Mouse (Mus musculus): ENCODE measurements at regions not wholly inside any gene's neighbourhood (a gene's known extent, or its start where the extent isn't known, plus 50 kb on each side); places are given as distances from the start of the nearest gene placed in this dataset.

- H3K9ac ChIP-seq (replicated peaks), result no peak overlapping the region
- no peaks in the 10 kb centered on the region for H3K9me3 ChIP-seq
- no peak overlapping the region for H3K4me2 ChIP-seq (replicated peaks)
- H3K27me3 ChIP-seq, result no peaks in the 10 kb centered on the region
- ATAC-seq (ENCODE audit: low FRiP score, low read depth), result no peak
- peaks cover 16% of the 10 kb centered on the region for H3K4me1 ChIP-seq
- H3K4me3 ChIP-seq, result no peak overlapping the region
- no peaks in the 10 kb centered on the region for H3K36me3 ChIP-seq
- no peak overlapping the region for H3K27ac ChIP-seq (replicated peaks)
- 92% methylated on average over 7 of the region's 7 CpGs for WGBS
Observed at GRCm38 (mm10) chr16:30869136-30869909, 211.9 kb downstream of the Xxylt1 start.

- Histone ChIP-seq H3K27ac (replicated peaks) (no peak overlapping the region), H3K36me3 (no peaks in the 10 kb centered on the region), H3K4me2 (replicated peaks) (no peak overlapping the region), H3K9me3 (no peaks in the 10 kb centered on the region), H3K4me1 (peaks cover 18% of the 10 kb centered on the region), H3K27me3 (no peaks in the 10 kb centered on the region), H3K4me3 (no peak overlapping the region), H3K9ac (replicated peaks) (no peak overlapping the region)
- no peak for ATAC-seq (ENCODE audit: low FRiP score, low read depth)
- 85% methylated on average over 14 of the region's 14 CpGs for WGBS
Observed at GRCm38 (mm10) chr16:30870110-30870509, 211.1 kb downstream of the Xxylt1 start.

- WGBS, result 17% methylated on average over 2 of the region's 2 CpGs
- H3K9ac ChIP-seq (replicated peaks), result no peak overlapping the region
- no peak overlapping the region for H3K4me3 ChIP-seq
- H3K4me1 ChIP-seq, result peaks cover 18% of the 10 kb centered on the region
- H3K4me2 ChIP-seq (replicated peaks), result no peak overlapping the region
- no peaks in the 10 kb centered on the region for H3K9me3 ChIP-seq
- ATAC-seq (ENCODE audit: low FRiP score, low read depth), result no peak
- H3K27me3 ChIP-seq, result no peaks in the 10 kb centered on the region
- no peaks in the 10 kb centered on the region for H3K36me3 ChIP-seq
- no peak overlapping the region for H3K27ac ChIP-seq (replicated peaks)
Observed at GRCm38 (mm10) chr16:30870676-30871075, 210.6 kb downstream of the Xxylt1 start.

- Histone ChIP-seq H3K4me2 (replicated peaks) (no peak overlapping the region), H3K9ac (replicated peaks) (no peak overlapping the region), H3K27me3 (no peaks in the 10 kb centered on the region), H3K4me3 (no peak overlapping the region), H3K4me1 (peaks cover 18% of the 10 kb centered on the region), H3K27ac (replicated peaks) (no peak overlapping the region), H3K9me3 (no peaks in the 10 kb centered on the region), H3K36me3 (no peaks in the 10 kb centered on the region)
- no peak for ATAC-seq (ENCODE audit: low FRiP score, low read depth)
- 93% methylated on average over 5 of the region's 5 CpGs for WGBS
Observed at GRCm38 (mm10) chr16:30872147-30872546, 209.1 kb downstream of the Xxylt1 start.

GRCm38 (mm10) chr16:30873493-30874211, 207.6 kb downstream of the Xxylt1 start:
- ATAC-seq (ENCODE audit: low FRiP score, low read depth), result peak; percentile 65; the same call in 1 of the 2 replicates
- Histone ChIP-seq H3K4me1 (peaks cover 18% of the 10 kb centered on the region), H3K4me2 (replicated peaks) (peak overlapping the region; percentile 14), H3K27ac (replicated peaks) (peak overlapping the region; percentile 43), H3K27me3 (no peaks in the 10 kb centered on the region), H3K9ac (replicated peaks) (no peak overlapping the region), H3K36me3 (no peaks in the 10 kb centered on the region), H3K9me3 (no peaks in the 10 kb centered on the region), H3K4me3 (no peak overlapping the region)
- WGBS, result 43% methylated on average over 26 of the region's 26 CpGs

- Histone ChIP-seq H3K9ac (replicated peaks) (no peak overlapping the region), H3K4me2 (replicated peaks) (no peak overlapping the region), H3K27me3 (no peaks in the 10 kb centered on the region), H3K4me1 (peaks cover 18% of the 10 kb centered on the region), H3K36me3 (no peaks in the 10 kb centered on the region), H3K4me3 (no peak overlapping the region), H3K9me3 (no peaks in the 10 kb centered on the region), H3K27ac (replicated peaks) (no peak overlapping the region)
- no peak for ATAC-seq (ENCODE audit: low FRiP score, low read depth)
- WGBS, result 79% methylated on average over 7 of the region's 7 CpGs
Observed at GRCm38 (mm10) chr16:30875235-30875829, 205.9 kb downstream of the Xxylt1 start.

GRCm38 (mm10) chr16:30878821-30879220, 202.4 kb downstream of the Xxylt1 start:
- no peak overlapping the region for H3K4me2 ChIP-seq (replicated peaks)
- ATAC-seq (ENCODE audit: low FRiP score, low read depth), result no peak
- H3K27ac ChIP-seq (replicated peaks), result no peak overlapping the region
- H3K36me3 ChIP-seq, result no peaks in the 10 kb centered on the region
- no peaks in the 10 kb centered on the region for H3K27me3 ChIP-seq
- peaks cover 14% of the 10 kb centered on the region for H3K4me1 ChIP-seq
- no peak overlapping the region for H3K4me3 ChIP-seq
- no peaks in the 10 kb centered on the region for H3K9me3 ChIP-seq
- 83% methylated on average over 1 of the region's 1 CpGs for WGBS
- no peak overlapping the region for H3K9ac ChIP-seq (replicated peaks)

GRCm38 (mm10) chr16:30879878-30880277, 201.4 kb downstream of the Xxylt1 start:
- no peak overlapping the region for H3K4me3 ChIP-seq
- ATAC-seq (ENCODE audit: low FRiP score, low read depth), result no peak
- peaks cover 9% of the 10 kb centered on the region; the same call in 1 of the 2 replicates for H3K4me1 ChIP-seq
- no peak overlapping the region for H3K4me2 ChIP-seq (replicated peaks)
- H3K27me3 ChIP-seq, result no peaks in the 10 kb centered on the region
- no peaks in the 10 kb centered on the region for H3K9me3 ChIP-seq
- H3K36me3 ChIP-seq, result no peaks in the 10 kb centered on the region
- WGBS, result 85% methylated on average over 1 of the region's 1 CpGs
- no peak overlapping the region for H3K9ac ChIP-seq (replicated peaks)
- H3K27ac ChIP-seq (replicated peaks), result no peak overlapping the region

GRCm38 (mm10) chr16:30880682-30881081, 200.6 kb downstream of the Xxylt1 start:
- Histone ChIP-seq H3K36me3 (no peaks in the 10 kb centered on the region), H3K4me3 (no peak overlapping the region), H3K4me2 (replicated peaks) (no peak overlapping the region), H3K27me3 (no peaks in the 10 kb centered on the region), H3K27ac (replicated peaks) (no peak overlapping the region), H3K4me1 (peaks cover 9% of the 10 kb centered on the region; the same call in 1 of the 2 replicates), H3K9me3 (no peaks in the 10 kb centered on the region), H3K9ac (replicated peaks) (no peak overlapping the region)
- 97% methylated on average over 3 of the region's 3 CpGs for WGBS
- no peak for ATAC-seq (ENCODE audit: low FRiP score, low read depth)

GRCm38 (mm10) chr16:30881186-30881585, 200.0 kb downstream of the Xxylt1 start:
- Histone ChIP-seq H3K4me1 (peaks cover 9% of the 10 kb centered on the region; the same call in 1 of the 2 replicates), H3K4me2 (replicated peaks) (no peak overlapping the region), H3K4me3 (no peak overlapping the region), H3K9ac (replicated peaks) (no peak overlapping the region), H3K27ac (replicated peaks) (no peak overlapping the region), H3K27me3 (no peaks in the 10 kb centered on the region), H3K36me3 (no peaks in the 10 kb centered on the region), H3K9me3 (no peaks in the 10 kb centered on the region)
- no peak for ATAC-seq (ENCODE audit: low FRiP score, low read depth)
- 63% methylated on average over 5 of the region's 5 CpGs for WGBS

GRCm38 (mm10) chr16:30883490-30884188, 197.6 kb downstream of the Xxylt1 start:
- Histone ChIP-seq H3K4me3 (no peak overlapping the region), H3K27ac (replicated peaks) (peak overlapping the region; percentile 58), H3K36me3 (no peaks in the 10 kb centered on the region), H3K4me1 (peaks cover 14% of the 10 kb centered on the region; the same call in 1 of the 2 replicates), H3K27me3 (no peaks in the 10 kb centered on the region), H3K4me2 (replicated peaks) (no peak overlapping the region), H3K9me3 (no peaks in the 10 kb centered on the region), H3K9ac (replicated peaks) (no peak overlapping the region)
- 38% methylated on average over 13 of the region's 13 CpGs for WGBS
- ATAC-seq (ENCODE audit: low FRiP score, low read depth), result peak; percentile 34; the same call in 1 of the 2 replicates

Data from midbrain, embryonic 12.5 days (tissue).